Mouse (Mus musculus) retina, postnatal 7 days (tissue): Measurements from ENCODE around the gene Gm20721.

Experiments used
- DNase-seq: peaks from one replicate; pipeline ENCODE4 v3.0.0-alpha.2; 2012; ENCODE audit warnings: low read depth, low spot score

Gene Gm20721

DNA sequence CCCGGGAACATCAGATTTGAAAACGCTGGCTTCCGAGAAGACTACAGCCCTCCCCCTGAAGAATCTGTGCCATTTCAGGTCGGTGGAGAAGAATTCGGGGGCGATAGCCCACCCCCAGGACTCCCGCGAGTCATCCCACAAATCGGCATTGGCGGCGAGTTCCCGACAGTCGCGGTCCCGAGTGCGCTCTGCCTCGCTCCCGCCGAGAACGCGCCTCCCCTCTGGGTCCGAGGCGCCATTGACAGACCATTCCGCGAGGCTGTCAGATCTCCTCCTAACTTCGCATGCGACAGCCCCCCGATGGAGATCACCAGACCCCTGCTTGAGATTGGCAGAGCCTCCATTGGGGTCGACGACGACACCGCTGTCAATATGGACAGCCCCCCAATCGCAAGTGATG lies 48.0 kb downstream of the Gm20721 start:
- no peak for DNase-seq

DNA sequence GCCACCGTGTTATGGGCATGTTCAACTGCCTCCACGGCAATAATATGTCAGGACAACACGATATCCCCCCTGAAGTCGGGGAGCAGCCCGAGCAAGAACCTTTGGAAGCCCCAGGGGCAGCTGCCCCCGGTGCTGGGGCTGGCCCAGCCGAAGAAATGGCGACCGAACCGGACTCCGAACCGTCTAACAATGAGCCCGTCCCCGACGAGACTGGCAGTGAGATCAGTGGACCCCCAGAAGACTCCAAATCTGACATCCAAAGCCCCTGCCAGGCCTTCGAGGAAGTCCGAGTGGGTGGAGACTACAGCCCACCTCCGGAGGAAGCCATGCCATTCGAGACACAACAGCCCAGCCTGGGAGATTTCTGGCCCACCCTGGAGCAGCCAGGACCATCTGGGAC lies 48.7 kb downstream of the Gm20721 start:
- no peak for DNase-seq

DNA sequence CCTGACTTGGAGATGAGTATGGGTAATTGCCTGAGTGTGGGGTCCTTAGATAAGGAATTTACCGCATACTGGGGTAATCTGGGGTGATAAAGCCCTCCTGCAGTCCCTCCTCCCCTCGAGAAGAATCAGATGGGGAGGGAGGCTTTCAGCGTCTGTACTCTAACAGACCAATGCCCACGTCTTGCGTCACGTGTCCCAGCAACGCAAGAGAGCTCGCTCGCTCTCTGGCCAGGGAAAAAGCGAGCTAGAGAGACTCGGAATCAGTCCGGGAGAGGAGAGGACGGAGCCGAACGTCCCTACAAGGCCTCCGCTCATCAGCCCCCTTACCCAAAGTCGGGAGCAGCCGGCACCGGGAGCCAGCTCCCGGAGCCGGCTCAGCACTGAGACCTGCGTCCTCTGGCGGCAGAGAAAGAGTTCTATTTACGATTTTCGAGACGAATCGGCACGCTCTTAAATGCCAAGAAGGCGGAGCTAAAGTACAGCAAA lies 49.4 kb downstream of the Gm20721 start:
- no peak for DNase-seq

DNA sequence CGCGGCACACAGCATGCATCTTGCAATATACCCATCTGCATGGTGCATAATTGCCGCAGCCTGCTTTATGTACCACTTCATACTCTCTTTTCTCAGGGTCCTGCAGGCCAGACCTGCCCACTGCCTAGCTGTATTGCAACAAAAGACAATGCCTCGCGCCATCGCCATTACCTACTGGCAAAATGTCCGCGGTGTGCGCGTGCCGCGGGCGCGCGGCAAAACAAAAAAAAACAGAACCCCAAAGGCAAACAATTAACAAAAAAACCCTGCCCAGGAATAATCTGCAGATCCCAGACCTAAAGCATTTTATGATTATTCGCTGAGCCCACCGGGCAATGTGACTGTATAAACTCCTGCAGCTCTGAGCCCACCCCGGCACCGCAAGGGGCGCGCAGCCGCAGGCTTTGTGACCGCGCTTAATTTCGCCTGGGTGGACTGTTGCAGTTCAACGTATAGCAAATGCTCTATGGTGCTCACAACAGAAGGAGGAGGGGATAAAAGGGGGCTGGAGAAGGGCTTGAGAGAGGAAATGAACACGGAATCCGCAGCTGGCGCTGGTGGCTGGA lies 50.5 kb downstream of the Gm20721 start:
- DNase-seq: no peak

DNA sequence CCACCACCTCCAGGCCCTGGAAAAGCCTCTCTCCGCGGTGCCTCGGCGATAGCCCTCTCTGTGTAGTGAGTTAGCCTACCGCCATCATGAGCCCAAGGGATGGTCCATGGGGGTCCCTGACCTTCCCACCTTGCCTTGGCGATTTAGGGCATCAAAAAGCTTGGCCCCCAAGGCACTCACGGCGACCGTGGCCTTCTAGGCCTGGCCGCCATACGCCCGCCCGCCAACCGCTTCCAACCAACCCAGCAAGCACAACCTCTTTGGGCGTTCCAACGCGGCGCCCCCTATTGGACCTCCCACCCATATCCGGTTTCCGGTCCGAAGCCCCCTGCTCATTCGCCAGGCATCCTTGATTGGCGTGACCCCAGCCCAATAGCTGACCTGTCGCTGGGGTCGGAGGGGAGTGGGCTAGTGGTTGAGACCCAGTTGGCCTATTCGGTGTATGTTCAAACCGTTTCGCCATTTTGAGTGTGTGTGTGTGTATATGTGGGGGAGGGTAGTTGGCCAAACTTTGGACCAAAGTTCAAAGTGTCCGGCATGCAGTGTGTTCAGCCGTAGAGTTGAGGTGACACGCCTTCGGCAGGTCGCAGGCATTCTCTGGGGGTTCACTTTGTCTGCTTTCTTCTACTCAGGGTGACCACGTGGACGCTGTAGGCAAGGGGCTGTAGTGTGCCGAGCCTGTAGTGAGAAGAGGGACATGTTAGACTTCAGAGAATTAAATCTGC lies 51.2 kb downstream of the Gm20721 start:
- DNase-seq: peak; percentile 78

DNA sequence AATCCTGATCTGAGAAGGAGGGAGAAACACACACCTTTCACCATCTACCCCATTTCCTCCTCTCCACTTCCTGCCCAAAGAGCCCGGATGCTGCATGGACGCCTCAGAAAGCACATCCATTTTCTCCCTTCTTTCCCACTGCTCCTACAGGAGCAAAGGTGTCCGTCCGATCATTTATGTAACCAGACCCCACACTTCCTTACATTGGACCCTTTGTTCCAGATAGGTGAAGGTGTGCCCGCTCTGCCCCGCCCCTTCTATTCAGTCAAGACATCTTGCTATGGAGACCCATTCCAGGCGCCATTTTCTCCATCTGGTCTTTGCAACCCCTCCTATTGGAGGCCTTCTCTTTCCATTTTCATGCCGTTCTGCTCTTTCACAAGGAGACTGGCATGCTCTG lies 52.1 kb downstream of the Gm20721 start:
- DNase-seq: no peak

DNA sequence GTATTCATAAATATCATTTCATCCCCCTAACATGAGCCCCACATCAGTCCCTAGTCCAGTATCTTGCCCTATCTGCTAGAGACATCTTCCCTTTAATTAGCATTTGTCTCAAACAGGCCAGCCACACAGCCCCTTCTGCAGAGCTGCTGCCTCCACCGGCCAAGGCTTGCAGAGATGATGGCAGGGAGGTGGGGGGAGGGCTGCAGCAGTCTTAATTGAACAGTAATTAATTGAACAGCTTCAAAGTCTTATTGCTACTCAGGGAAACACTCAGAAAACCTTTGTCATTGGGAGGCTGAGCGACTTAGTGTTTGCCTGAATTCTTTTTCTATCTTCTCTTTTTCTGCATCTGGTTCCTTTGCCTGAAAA lies 54.9 kb downstream of the Gm20721 start:
- DNase-seq: no peak

DNA sequence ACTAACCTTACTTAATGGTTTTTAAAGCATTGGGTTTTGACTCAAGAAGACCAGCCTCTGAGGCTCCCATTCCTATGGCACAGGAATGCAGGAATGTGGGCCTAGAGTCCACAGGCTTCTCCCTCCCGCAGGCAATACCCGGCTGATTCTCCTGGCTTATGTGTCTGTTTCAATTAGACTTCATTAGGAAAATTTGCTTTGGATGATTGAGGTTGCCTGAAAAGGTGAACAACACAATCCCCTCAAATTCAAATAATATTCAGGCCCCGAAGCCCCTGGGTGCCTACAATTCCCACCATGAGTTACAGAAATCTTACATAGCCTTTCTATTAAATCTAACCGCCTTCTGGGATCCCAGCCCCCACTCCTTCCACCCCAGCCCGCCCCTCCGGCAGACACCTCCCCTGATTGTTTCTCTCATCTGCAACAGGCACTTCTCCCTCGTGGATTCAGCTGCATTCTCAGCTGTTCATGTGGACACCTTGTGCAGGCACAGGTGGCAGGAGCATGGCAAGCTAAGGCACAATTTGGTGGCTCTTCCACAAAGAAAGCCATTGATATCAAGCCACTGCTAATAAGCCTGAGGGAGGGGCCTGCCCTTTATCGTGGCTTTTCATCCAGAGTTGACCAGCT lies 55.4 kb downstream of the Gm20721 start:
- no peak for DNase-seq

DNA sequence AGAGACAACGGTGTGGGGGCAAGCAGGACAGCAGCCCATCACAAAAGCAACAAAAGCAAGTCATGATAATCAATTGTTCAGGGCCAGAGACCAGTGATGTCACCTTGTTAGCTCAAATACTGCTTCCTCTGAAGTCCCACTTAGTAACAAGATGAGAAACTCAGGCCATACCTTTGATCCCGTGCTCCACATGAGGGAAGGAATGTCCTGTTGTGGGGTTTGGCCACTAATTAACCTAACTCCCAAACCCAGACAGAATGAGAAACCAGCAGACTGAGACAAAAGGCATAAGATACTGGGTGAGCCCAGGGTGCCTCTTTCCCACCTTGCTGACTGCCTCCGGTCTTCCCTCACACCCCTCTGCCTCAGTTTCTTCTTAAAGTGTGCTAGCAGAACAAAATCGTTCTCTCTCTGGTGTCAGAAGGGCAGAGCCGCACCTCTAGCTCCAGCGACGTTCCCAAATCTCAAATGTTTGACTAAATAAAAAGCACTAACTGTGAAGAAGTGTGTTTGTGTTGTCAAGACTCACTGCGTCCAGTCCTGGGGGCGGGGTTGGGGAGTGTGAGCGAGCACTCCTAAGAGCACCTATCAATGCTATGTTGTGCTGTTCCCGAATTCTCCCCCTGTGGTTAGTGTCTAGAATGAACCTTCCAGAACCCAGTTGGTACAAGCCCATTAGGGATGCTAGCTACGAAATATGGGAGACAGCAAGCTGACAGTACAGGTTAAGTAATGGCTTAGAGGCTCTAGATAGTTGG lies 57.7 kb downstream of the Gm20721 start:
- DNase-seq: no peak

DNA sequence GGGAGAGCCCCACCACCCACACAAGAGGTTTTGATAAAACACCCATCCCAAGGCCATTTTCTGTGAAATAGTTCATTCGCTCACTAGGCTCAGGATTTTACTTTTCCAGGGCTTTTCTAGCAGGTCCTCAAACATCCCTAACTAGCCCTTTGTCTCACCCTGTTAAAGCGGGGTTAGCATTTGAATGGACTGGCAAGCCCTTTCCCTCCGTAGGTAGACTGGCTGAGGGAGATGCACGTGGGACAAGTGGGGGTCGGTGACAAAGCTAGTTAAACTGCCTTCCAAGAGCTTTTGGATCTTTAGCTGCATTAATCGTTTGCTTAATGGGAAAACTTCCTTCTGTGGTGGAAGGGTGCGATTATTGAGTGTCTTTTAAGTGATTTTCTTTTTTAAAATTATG lies 58.6 kb downstream of the Gm20721 start:
- DNase-seq: no peak

DNA sequence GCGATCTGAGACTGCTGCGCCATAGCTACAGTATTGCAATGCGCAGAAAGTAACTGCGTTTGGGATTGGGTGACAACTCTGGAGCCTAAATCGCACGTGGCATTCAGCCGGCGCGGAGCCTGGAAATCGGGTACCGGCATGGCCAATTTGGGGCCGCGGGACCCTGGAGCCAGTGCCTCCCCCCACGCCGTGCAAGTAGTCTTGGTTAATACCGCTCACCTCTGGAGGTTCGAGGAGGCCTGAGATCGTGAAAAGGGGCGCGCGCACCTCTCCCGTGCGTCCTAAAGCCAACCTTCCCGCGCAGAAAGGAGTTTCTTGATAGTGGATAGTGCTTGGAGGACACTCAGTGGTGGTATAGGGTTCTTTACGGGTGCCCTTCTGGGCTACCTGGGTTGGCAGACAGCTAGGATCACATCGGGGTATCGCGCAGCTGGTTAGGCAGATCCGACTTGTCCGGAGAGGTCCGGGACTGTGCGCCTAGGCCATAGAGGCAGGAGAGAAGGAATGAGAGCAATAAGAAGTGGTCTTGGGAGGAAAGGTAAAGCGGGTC lies 60.5 kb downstream of the Gm20721 start:
- no peak for DNase-seq

GRCm38 (mm10) chr2:174284807-174285457 lies 61.6 kb downstream of the Gm20721 start:
- DNase-seq: no peak

- no peak for DNase-seq
Measured at GRCm38 (mm10) chr2:174284011-174284410, 62.5 kb downstream of the Gm20721 start, which contains the start of gene Gnas. Gnas (plus strand) TSS chr2:174284320.

GRCm38 (mm10) chr2:174283341-174283740 lies 63.2 kb downstream of the Gm20721 start:
- DNase-seq: no peak
